Mouse (Mus musculus): Measurements from ENCODE around the gene Syne3. TPM values are rescaled to one million over a fixed set of nuclear protein-coding genes. Genes with fewer than 3 reads are reported as not detected.

Syne3 gene
- polyA plus RNA-seq, 1 experiment from 2014 or later = 1.6 TPM

DNA sequence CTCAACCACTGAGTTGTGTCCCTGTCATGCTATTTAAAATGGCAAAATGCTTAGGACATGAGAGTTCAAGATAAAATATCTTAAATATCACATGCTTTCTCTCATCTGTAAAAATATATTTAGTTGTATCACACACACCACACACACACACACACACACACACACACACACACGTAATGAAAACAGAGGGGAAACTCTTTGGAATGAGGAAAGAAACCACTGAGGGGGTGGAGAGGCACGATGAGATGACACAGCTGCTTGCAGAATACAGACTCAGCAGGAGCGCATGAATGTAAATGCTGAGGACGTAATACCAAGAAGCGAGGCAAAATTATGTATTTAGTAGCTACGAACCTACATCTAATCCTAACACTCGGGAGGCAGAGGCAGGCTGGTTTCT lies 32.7 kb downstream of the Syne3 start:
- 93% methylated on average over 7 of the region's 7 CpGs for WGBS
- no peaks in the 10 kb centered on the region for H3K27me3 ChIP-seq
- no peak; the same call in 1 of the 2 replicates for ATAC-seq (ENCODE audit: low FRiP score, low read depth)
- H3K4me2 ChIP-seq (replicated peaks) = no peak overlapping the region
- peaks cover 13% of the 10 kb centered on the region for H3K4me1 ChIP-seq
- no peak overlapping the region for H3K9ac ChIP-seq
- H3K4me3 ChIP-seq = no peak overlapping the region
- H3K36me3 ChIP-seq = no peaks in the 10 kb centered on the region
- H3K9me3 ChIP-seq = peaks cover 5% of the 10 kb centered on the region; the same call in 1 of the 2 replicates
- no peak overlapping the region for H3K27ac ChIP-seq

DNA sequence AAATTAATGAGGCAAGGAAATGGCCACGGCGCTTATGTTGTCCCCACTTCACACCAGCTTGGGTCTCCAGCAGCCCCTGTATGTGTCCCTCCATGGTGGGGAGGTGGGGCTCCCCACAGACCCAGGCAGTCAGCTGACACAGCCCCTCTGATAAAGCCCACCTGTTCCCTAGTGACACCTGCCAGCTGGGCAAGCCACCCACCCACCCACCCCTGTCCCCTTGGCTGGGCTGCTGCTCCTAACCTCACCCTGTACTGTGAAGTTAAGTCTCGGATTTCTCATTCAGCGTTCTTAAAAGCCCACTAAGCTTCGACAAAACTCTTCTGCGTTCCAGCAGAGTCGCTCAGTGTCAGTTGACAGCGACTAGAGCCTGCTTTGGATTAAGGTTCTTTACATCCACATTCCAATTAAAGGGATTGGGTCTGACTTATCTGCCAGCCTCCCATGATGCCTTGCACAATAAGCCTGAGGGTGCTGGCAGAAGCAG lies 33.2 kb downstream of the Syne3 start:
- no peak overlapping the region for H3K4me2 ChIP-seq (replicated peaks)
- no peaks in the 10 kb centered on the region for H3K27me3 ChIP-seq
- H3K9me3 ChIP-seq = peaks cover 5% of the 10 kb centered on the region; the same call in 1 of the 2 replicates
- H3K4me1 ChIP-seq = peaks cover 13% of the 10 kb centered on the region
- peak; percentile 55 for ATAC-seq (ENCODE audit: low FRiP score, low read depth)
- WGBS = 48% methylated on average over 8 of the region's 8 CpGs
- no peak overlapping the region for H3K9ac ChIP-seq
- no peaks in the 10 kb centered on the region for H3K36me3 ChIP-seq
- no peak overlapping the region for H3K4me3 ChIP-seq
- 0 out of 2 replicates have a peak overlapping the region, but pooled peaks have one; percentile 6 for H3K27ac ChIP-seq

DNA sequence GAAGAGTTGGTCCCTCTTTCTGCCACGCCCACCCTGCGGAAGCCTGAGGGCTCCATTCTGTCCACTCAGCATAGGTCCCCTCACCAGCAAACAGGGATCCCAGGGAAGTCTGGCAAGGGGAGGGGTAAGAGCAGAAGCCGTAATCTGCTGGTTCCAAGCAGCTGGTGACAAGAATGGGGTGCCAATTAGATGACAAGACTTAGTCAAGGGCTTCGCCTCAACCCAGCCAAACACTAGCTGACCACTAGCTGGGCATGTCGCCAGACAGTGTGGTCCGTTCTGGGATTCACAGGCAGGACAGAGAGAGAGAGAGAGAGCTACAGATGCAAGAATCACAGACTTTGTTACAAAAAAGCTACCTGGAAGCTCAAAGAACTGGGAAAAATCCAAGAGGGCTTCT lies 36.7 kb downstream of the Syne3 start:
- H3K27me3 ChIP-seq = no peaks in the 10 kb centered on the region
- H3K4me2 ChIP-seq (replicated peaks) = no peak overlapping the region
- no peak overlapping the region for H3K4me3 ChIP-seq
- no peaks in the 10 kb centered on the region for H3K36me3 ChIP-seq
- ATAC-seq (ENCODE audit: low FRiP score, low read depth) = no peak
- H3K27ac ChIP-seq = no peak overlapping the region
- H3K9me3 ChIP-seq = peaks cover 5% of the 10 kb centered on the region; the same call in 1 of the 2 replicates
- 76% methylated on average over 6 of the region's 6 CpGs for WGBS
- H3K9ac ChIP-seq = no peak overlapping the region
- peaks cover 6% of the 10 kb centered on the region for H3K4me1 ChIP-seq

DNA sequence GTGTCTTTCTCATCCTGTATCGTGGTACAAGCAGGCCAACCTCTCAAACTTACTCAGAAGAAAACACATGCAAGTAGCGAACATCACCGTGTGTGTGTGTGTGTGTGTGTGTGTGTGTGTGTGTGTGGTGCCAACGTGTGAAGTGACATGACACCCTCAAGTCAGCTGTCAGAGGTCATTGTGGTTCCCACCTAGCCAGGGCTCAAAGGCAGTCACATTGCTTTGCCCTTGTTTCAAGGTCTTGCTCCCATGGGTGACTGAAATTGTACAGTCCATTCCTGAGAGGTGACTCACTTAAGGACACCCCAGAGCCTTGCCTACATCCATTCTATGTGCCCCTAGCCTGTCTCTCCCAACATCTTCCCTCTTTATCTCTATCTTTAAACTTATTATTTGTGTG lies 40.0 kb downstream of the Syne3 start:
- H3K36me3 ChIP-seq = no peaks in the 10 kb centered on the region
- WGBS = 87% methylated on average over 4 of the region's 4 CpGs
- H3K9me3 ChIP-seq = no peaks in the 10 kb centered on the region
- H3K4me3 ChIP-seq = no peak overlapping the region
- no peak for ATAC-seq (ENCODE audit: low FRiP score, low read depth)
- H3K9ac ChIP-seq = no peak overlapping the region
- H3K27ac ChIP-seq = no peak overlapping the region
- H3K4me2 ChIP-seq (replicated peaks) = no peak overlapping the region
- peaks cover 11% of the 10 kb centered on the region for H3K4me1 ChIP-seq
- no peaks in the 10 kb centered on the region for H3K27me3 ChIP-seq

DNA sequence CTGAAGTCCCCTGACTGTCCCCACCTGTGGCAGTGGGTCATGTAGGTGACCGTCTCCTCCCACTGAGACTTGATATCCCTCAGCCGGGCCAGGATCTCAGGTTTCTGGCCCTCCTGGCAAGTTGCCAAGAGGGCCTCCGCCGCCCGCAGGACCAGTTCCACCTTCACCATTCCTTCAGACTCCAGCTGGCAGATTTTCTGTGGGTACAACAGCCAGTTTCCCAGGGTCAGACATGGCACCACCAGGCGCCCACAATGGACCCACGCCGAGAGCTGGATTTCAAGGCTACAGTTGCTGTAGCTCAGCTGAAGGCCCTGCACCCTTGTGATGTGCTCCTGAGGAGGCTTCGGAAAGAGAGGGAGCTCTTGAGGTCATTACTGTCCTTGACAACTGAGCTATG lies 40.4 kb downstream of the Syne3 start:
- Histone ChIP-seq H3K4me1 (peaks cover 11% of the 10 kb centered on the region), H3K27ac (no peak overlapping the region)
- WGBS = 59% methylated on average over 9 of the region's 9 CpGs

DNA sequence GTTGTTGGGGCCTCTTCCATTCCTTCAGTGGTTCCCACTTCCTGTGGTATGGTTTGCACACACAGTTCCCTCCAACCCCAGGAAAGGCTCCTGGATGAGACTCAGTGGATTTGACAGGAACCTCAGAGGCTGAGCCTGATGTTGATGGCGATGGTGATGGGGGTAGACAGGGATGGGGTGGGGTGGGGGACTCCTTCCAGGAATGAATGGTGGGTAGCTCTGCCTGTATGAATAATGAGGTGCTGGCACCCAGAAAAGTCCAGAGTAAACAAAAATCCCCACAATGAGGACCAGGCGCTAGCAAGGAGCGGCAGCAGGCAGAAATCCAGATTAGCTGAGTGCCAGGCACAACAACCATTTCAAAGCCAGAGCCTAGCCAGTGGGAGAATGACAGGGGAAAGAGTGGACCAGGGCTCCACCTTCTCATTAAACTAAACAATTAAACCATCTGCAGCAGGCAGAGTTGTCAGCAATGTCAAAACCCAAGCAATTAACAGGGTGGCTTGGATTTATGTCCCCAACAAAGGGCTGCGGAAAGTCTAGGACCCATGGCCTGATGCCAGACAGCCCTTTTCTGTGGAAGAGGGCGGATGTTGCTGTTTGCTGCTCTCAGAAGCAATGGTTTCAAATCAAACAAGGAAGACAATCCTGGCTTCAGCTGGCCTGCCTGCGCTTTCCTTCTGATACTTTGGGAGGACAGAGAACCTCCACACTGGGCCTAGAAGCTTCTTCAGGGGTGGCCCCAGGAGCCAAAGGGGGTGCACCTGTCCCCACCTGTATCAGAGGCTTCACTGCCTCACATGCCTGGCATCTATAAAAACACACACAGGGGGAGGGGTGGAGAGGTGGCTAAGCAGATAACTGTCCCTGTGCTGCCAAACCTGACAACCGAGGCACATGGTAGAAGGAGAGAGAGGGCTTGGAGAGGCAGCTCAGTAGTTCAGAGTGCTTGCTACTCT lies 44.4 kb downstream of the Syne3 start:
- 23% methylated on average over 7 of the region's 7 CpGs for WGBS
- no peak for ATAC-seq (ENCODE audit: low FRiP score, low read depth)
- Histone ChIP-seq H3K4me1 (peaks cover 19% of the 10 kb centered on the region), H3K27ac (no peak overlapping the region), H3K27me3 (no peaks in the 10 kb centered on the region; the same call in 1 of the 2 replicates), H3K9me3 (peaks cover 4% of the 10 kb centered on the region; the same call in 1 of the 2 replicates), H3K9ac (no peak overlapping the region), H3K4me2 (replicated peaks) (no peak overlapping the region), H3K36me3 (no peaks in the 10 kb centered on the region), H3K4me3 (no peak overlapping the region)

More for the DNA sequence above, 40.4 kb downstream of the Syne3 start:
- no peaks in the 10 kb centered on the region for H3K9me3 ChIP-seq
- H3K9ac ChIP-seq = no peak overlapping the region
- H3K36me3 ChIP-seq = no peaks in the 10 kb centered on the region
- no peak for ATAC-seq (ENCODE audit: low FRiP score, low read depth)
- no peak overlapping the region for H3K4me3 ChIP-seq
- no peaks in the 10 kb centered on the region for H3K27me3 ChIP-seq
- H3K4me2 ChIP-seq (replicated peaks) = no peak overlapping the region

DNA sequence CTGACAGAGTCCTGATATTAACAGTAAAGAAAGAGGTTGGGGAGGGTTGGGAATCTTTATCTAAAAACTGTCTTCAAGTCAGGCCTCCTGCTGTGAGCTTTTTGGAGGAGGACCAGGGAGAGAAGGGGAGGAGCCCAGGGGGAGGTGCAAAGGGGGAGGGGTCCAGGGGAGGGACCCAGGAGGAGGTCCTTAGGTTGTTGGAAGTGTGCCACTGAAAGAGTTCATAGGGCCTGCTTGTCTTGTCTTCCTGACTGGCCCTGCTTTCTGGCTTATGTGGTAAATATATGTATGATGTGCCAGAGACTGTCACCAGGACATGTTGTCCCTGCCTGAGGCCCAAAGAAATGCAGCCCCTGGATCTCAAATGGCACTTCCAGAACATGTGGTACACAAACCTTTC lies 49.2 kb downstream of the Syne3 start:
- H3K9ac ChIP-seq = no peak overlapping the region
- H3K4me2 ChIP-seq (replicated peaks) = no peak overlapping the region
- H3K36me3 ChIP-seq = no peaks in the 10 kb centered on the region
- no peaks in the 10 kb centered on the region; the same call in 1 of the 2 replicates for H3K27me3 ChIP-seq
- peaks cover 4% of the 10 kb centered on the region; the same call in 1 of the 2 replicates for H3K9me3 ChIP-seq
- H3K4me3 ChIP-seq = no peak overlapping the region
- H3K4me1 ChIP-seq = peaks cover 10% of the 10 kb centered on the region
- no peak overlapping the region for H3K27ac ChIP-seq
- no peak for ATAC-seq (ENCODE audit: low FRiP score, low read depth)

DNA sequence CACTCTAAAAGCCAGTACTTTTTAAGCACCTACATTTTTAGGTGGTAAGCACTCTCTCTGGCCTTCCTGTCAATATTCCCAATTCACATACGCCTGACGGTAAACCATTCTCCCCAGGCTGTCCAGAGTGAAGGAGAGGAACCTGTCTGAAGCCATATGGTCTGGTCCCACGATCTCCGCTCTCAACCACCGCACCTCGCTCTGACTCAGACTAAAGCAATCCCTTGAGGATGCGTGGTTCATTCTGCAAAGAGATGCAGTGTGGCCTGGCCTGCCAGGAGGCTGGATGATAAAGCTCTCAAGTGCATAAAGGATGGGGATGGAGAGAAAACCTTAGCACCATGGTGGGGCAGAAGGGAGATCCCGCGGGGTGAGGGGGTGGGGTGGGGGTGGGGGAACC lies 49.6 kb downstream of the Syne3 start:
- Histone ChIP-seq H3K4me3 (no peak overlapping the region), H3K4me1 (peaks cover 8% of the 10 kb centered on the region), H3K9me3 (peaks cover 4% of the 10 kb centered on the region; the same call in 1 of the 2 replicates), H3K36me3 (no peaks in the 10 kb centered on the region), H3K27me3 (no peaks in the 10 kb centered on the region; the same call in 1 of the 2 replicates), H3K9ac (no peak overlapping the region), H3K4me2 (replicated peaks) (no peak overlapping the region), H3K27ac (no peak overlapping the region)
- 69% methylated on average over 9 of the region's 9 CpGs for WGBS
- no peak for ATAC-seq (ENCODE audit: low FRiP score, low read depth)

DNA sequence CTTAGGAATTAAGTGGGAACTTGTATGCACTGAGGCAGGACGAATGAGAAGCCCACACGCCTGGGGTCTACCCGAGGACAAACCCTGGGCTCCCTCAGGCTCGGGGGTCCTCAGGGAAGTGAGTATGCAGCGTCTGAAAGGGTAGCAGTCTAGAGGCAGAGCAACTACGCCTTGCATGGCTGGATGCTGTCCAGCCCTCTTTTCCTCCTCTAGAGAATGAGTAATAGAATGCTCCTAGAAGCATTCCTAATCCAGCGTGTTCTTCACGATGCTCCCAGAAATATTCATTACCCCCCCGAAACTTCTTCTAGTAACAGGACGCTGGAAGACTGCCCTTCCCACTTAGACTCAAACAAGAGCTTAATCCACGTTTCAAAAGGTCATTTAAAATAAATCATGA lies 51.3 kb downstream of the Syne3 start:
- no peak overlapping the region for H3K27ac ChIP-seq
- 65% methylated on average over 11 of the region's 11 CpGs for WGBS
- H3K36me3 ChIP-seq = no peaks in the 10 kb centered on the region
- no peak for ATAC-seq (ENCODE audit: low FRiP score, low read depth)
- no peak overlapping the region for H3K9ac ChIP-seq
- H3K4me1 ChIP-seq = peaks cover 8% of the 10 kb centered on the region
- peaks cover 4% of the 10 kb centered on the region; the same call in 1 of the 2 replicates for H3K9me3 ChIP-seq
- no peak overlapping the region for H3K4me3 ChIP-seq
- no peak overlapping the region for H3K4me2 ChIP-seq (replicated peaks)
- no peaks in the 10 kb centered on the region; the same call in 1 of the 2 replicates for H3K27me3 ChIP-seq

DNA sequence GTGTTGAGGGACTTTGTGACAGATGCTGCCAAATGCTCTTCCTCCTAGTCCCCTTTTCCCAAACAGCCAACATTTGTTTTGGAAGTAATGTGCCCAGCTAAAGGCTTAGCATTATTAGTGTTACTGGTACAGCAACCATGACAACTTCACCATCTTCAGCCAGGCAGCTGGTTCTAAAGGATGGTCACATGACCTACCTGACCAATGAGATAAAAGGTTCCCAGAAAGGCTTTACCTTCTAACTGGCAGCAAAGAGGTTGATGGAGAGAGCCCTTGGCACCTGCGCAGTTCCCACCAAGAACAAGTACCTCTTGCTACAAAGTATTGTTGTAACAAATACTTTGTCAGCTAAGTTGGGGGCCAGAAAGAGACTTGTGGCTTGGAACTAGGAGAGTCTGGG lies 52.4 kb downstream of the Syne3 start:
- ATAC-seq (ENCODE audit: low FRiP score, low read depth) = no peak
- Histone ChIP-seq H3K27me3 (no peaks in the 10 kb centered on the region), H3K27ac (no peak overlapping the region), H3K4me1 (no peaks in the 10 kb centered on the region), H3K4me3 (no peak overlapping the region), H3K4me2 (replicated peaks) (no peak overlapping the region), H3K9me3 (peaks cover 4% of the 10 kb centered on the region; the same call in 1 of the 2 replicates), H3K36me3 (no peaks in the 10 kb centered on the region), H3K9ac (no peak overlapping the region)
- WGBS = 97% methylated on average over 1 of the region's 1 CpGs

DNA sequence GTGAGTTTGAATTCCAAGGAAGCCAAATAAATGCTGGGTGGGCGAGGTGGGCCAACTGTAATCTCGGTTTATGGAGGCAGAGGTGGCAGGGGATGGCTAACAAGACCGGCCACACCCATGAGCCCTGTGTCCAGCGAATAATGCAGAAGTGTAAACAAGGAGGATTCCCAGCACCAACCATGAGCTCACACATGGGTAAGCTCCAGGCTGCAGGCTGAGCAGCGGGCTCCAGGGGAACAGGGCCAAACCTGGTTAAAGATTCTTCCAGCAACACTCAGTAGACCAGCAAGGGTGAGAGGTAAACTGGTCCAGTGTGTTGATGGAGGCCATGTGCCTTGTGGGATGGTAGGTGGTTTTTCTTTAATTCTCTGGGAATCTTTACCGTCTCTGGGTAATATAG lies 53.2 kb downstream of the Syne3 start:
- ATAC-seq (ENCODE audit: low FRiP score, low read depth) = no peak
- H3K4me3 ChIP-seq = no peak overlapping the region
- WGBS = 72% methylated on average over 6 of the region's 6 CpGs

DNA sequence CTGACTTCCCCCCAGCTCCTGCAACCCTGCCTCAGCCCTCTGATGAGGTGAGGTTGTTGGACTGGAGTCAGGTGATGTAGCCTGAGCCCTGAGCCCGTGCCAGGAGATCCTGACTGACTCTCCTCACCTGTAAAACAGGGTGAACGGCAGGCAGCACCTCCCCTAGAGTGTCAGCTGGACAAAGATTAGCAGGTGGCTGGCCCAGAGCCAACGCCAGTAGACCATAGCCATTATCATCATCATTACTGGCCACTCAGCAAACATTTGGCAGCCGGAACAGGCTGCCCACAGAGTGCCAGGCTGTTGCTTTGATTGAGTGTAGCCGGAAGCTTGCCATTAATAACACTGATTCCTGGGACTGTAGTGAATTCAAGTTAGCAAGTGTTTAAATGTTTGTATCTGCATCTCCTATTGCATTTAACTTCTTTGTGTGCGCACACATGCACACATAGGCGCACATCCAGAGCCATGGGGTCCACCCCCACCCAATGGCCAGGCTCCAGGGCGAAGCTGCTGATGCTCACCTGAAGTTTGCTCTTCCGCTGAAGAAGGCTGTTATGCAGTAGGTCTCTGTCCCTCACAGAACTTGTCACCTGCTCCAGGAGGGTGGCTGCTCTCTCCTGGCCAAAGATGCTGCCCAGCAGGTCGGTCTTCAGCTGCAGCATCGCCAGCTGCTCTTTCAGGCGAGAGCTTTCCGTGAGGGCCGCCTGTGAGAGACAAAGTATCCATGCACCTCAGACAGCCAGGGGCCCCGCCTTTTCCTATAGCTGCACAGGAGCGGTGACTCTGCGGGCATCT lies 54.4 kb downstream of the Syne3 start:
- no peak for ATAC-seq (ENCODE audit: low FRiP score, low read depth)
- Histone ChIP-seq H3K9ac (no peak overlapping the region), H3K9me3 (no peaks in the 10 kb centered on the region), H3K36me3 (no peaks in the 10 kb centered on the region), H3K4me2 (replicated peaks) (no peak overlapping the region), H3K27me3 (no peaks in the 10 kb centered on the region), H3K27ac (no peak overlapping the region), H3K4me3 (no peak overlapping the region), H3K4me1 (no peaks in the 10 kb centered on the region)
- 61% methylated on average over 17 of the region's 17 CpGs for WGBS

More for the DNA sequence above, 53.2 kb downstream of the Syne3 start:
- Histone ChIP-seq H3K36me3 (no peaks in the 10 kb centered on the region), H3K27me3 (no peaks in the 10 kb centered on the region), H3K4me1 (no peaks in the 10 kb centered on the region), H3K27ac (no peak overlapping the region), H3K9me3 (peaks cover 4% of the 10 kb centered on the region; the same call in 1 of the 2 replicates), H3K9ac (no peak overlapping the region), H3K4me2 (replicated peaks) (no peak overlapping the region)

All from limb, embryonic 13.5 days (tissue).